Mouse (Mus musculus) skeletal muscle tissue, adult 2 months (tissue): ENCODE measurements around the gene Lcorl.

ENCODE experiments used
- DNase-seq: peaks from one replicate; pipeline ENCODE4 v3.0.0-alpha.2; 2012; ENCODE audit warnings: low read depth, low spot score

Gene Lcorl

GRCm38 (mm10) chr5:45857254-45858011, at the start of gene Lcorl:
Gene Lcorl (minus strand): TSS chr5:45857615.
- peak; percentile 86 for DNase-seq

DNA sequence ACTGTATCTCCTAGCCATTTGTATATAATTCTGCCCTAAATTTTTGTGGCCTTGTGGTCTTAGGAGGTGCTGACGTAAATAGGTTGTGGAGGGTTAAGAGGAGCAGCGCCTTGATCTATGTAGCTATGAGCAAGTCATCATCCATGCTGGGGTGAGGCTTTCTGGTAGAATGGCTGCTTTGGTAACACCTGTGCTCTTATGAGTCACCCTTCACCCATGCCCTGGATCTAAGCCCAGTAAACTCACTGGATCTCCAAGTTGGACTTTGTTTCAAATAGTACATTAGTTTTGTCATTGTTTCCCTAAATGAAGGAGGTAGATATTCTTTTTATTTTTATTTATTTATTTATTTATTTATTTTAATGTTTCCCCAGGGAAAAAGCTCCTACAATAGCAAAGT, 47.3 kb upstream of the Lcorl start:
- no peak for DNase-seq

GRCm38 (mm10) chr5:45903246-45903645, 45.8 kb upstream of the Lcorl start:
- DNase-seq: no peak

GRCm38 (mm10) chr5:45895362-45895761, 37.9 kb upstream of the Lcorl start:
- no peak for DNase-seq

DNA sequence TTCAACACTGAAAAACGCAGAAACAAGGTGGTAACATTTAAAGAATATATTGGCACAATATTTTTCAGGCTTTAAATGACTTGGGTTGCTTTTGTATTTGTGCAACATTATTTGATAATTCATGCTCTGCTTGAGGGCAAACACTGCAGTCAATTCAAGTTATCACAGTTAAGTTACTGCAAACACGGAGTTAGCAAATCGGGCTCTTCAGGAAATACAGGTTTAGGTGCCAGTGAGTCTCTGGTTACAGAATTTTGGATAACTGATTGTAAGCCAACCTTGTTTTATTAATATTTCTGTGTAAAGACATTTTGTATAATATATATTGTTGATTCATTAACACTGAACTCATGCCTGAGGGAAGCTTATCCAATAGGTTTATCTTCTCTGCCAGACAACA, 36.3 kb upstream of the Lcorl start:
- DNase-seq: no peak

DNA sequence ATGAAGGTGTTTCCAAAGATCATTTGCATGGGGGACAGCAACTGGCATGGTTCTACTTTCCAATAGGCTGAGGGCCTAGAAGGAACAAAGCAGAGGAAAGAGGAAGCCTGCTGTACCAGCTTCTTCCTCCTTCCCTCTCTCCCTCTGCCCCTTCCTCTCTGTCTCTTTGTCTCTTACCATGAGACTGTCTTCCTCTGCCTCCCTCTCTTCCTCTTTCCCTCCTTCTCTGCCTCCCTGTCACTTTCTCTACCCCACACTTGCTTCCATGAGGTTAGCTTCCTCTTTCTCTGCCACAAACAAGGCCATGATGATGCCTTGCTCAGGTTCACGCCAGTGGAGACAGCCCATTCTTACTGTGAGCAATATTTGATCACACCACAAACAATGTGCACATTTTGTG, 18.9 kb upstream of the Lcorl start:
- DNase-seq: no peak

DNA sequence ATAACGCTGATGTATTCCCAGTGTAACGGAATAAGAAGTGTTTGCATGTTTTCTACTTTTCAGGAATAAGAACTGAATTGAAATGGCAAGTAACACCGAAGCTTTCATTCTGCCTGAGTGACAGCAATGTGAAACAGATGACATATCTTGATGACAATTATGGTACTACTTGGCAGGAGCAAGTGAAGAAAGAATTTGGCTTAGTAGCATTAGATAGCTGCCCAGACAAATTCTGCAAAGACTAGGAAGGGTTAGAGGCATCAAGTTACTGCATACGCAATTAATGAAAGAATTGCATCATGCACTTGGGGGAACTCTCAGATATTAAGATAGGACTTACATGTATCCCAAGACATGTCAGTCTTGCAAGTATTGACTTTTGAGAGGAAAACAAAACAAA, 18.1 kb upstream of the Lcorl start:
- DNase-seq: peak; percentile 13

GRCm38 (mm10) chr5:45874284-45875030, 17.0 kb upstream of the Lcorl start:
- no peak for DNase-seq

- no peak for DNase-seq
Observed at GRCm38 (mm10) chr5:45858368-45858767, 953 bp upstream of the Lcorl start.

DNA sequence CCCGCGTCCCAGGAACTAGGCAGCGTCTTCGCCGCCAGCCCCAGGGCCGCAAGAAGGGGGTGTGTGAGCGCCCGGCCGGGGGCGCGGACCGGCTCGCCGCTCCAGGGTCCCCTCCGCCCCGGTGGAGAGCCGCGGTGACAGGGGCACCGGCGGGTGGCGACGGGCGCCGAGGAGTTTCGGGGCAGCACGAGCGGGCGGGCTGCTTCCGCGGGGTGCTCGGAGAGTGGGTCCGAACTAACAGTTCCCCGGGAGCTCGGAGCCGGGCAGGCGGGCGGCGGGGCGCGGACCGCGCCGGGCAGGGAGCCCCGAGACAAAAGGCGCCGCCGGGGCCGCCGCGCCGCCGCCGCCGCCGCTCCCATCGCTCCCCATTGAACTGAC, 550 bp downstream of the Lcorl start:
- no peak for DNase-seq

DNA sequence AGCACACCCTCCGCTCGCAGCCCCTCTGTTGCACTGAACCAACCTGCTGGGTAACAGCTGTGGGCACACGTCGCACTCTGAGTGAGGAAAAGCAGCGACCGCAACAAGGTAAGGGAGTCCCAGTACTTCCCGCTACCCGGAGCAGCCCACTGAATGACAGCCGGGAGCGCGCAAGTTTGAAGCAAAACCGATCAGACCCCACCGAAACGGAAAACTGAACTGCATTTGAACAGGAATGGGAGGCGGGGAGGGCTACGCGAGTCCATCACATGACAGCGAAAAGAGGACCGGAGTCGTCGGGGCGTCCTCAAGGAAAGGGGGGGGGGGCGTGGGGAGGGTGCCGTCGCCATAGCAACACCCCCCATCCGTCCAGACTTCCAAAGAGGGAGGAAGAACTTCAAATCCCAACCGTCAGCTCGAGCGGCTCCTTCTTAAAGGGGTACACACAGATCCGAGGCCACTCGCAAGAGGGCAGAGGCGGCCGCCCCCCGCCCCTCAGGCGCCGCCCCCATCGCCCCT, 1.1 kb downstream of the Lcorl start:
- peak; percentile 52 for DNase-seq

DNA sequence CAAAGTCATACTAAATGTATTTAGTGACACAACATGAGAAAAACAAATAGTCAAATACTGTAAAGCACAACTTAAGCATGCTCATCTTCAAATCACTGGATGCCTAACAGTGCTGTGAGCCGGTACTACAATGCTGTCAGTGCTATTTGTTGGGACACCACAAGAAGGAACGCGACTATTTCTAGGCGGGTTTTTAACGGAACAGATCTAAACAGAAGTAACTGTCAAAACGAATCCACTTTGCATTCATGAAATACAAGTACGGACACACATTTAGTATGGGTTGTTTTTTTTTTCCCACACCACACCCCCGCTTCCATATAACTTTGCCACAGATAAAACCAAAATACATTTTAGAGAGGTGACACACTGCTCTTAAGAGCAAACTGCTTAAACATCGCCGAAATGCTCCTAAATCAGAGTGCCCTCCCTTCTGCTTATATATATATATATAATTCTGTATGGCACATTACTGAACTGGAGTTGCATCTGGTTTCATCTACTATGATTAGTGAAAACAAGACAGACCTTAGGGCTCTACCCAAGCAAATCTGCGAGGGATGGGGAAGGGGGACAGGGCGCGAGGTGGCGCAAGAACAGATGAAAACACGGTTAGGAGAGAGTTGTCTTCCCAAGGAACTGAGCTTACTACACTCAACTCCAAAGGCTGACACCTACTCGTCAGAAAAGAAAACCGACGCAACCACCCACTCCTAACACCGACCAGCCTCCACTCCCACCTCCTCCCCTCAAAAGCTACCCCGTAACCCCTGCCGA, 1.7 kb downstream of the Lcorl start:
- DNase-seq: peak; percentile 4

DNA sequence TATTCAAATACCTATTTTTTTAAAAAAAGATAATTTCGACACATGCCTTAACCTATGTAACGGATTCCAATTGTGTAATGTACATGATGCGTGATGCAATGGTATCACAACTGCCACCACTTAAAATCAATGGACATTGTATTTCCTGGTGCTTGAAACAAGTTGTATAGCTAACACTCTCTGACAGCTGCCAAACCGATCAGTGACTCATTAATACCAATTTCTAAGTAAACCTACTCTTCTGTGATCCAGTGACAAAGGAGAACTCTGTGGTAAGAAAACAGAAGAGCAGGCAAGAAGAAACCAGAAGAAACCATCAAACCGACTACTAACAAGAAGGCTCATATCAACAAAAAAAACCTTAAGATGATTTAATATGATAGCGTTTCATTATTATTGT, 12.7 kb downstream of the Lcorl start:
- no peak for DNase-seq

DNA sequence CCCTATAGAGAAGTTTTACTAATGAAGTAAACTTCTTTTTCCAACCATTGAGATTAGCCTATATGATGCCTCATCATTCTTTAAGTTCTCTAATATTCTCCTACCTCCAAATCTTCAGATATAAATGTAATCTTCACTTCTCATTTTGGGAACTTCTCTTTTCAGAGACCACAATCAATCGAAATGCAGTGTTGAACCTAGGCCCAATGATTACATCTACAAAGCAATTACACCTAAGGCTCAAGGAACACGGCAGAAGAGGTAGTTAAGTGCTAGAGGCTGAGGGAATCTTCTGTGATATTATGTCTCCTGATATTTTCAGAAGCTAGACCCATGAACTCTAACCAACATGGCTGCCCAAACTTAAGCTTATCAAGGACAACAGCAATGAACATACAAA, 22.3 kb downstream of the Lcorl start:
- DNase-seq: no peak

- DNase-seq: no peak
Observed at GRCm38 (mm10) chr5:45811527-45811926, 45.9 kb downstream of the Lcorl start.

DNA sequence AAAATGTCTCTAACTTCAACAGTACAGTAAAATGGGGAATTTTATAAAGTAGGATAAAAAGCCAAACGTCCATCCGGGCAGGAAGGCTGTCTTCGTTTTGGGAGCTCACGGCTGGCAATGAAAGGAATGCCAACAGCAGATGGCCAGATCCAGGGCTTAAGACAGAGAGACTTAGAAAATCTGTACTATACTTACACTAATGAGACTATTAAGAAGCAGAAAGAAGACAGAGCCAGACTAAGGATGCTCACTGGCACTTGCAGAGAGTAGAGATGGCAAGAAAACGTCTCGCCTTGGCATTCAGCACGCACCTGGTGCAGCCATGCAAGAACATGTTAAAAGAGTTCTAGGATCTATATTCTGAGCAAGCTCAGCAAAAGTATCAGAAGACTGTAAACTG, 65.6 kb downstream of the Lcorl start:
- DNase-seq: no peak

GRCm38 (mm10) chr5:45790221-45790620, 67.2 kb downstream of the Lcorl start:
- no peak for DNase-seq

DNA sequence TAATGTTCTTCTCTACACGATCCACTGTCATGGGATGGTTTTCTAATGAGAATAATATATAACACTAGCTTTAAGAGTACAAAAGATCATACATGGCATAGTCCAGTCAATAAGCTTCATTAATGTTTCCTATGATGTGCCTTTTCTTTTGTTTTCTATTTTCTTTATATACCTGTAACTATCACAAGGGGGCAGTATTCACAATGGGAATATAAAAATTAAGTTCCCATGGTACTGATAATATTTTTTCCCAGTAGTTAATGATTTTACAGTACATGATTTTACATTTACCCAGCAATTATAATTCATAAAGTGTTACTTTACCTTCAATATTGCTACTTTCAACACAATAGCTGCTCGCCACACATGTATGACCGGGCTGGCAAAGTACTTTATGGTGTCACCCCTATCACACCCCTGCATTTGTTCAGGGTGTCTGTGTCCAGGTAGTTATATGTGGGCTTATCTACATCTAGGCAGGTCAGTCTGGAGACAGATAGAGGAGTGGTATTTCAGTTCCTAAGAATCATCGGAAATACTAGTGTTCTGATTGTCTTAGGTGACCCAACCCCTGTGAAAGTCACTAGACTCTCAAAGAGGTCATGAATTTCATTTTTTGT, 99.8 kb downstream of the Lcorl start:
- DNase-seq: no peak

GRCm38 (mm10) chr5:45737911-45738310, 119.5 kb downstream of the Lcorl start:
- DNase-seq: no peak

DNA sequence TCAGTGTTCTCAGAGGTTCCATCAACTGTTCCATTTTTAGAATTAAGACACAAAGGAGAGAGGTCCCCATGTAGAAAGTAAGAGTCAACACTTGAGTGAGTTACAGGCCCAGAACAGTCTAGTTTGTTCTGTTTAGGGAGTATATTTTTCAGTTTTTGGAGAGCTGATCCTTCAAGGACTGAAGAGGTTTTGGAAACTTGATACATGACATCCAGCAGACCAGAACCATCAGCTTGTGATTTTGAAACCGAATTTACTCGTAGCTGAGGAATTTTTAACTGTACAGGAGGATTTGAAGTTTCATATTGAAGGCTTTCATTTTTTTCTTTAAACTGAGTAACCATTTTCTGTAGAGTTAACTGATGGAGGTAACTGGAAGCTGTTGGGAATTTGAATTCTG, 123.7 kb downstream of the Lcorl start:
- DNase-seq: no peak

GRCm38 (mm10) chr5:45718848-45719488, 138.4 kb downstream of the Lcorl start:
- no peak for DNase-seq
